Mouse (Mus musculus) CH12.LX (cell line): ENCODE results near the gene Lamb2.

ENCODE experiments used
- BHLHE40 ChIP-seq: IDR thresholded peaks from 2 replicates; pipeline ENCODE4 v1.6.1; 2011; ENCODE audit warnings: mild to moderate bottlenecking, low read depth, low read length, improper control_type of control experiment
- EP300 ChIP-seq: IDR thresholded peaks from 2 replicates; pipeline ENCODE4 v1.6.1; 2011; ENCODE audit warnings: low read length, improper control_type of control experiment
- GABPA ChIP-seq: IDR thresholded peaks from 2 replicates; pipeline ENCODE4 v1.6.1; 2012; ENCODE audit warnings: low read depth, low read length, improper control_type of control experiment, inconsistent platforms; ENCODE audit not compliant: insufficient replicate concordance
- MAZ ChIP-seq: IDR thresholded peaks from 2 replicates; pipeline ENCODE4 v1.6.1; 2012; ENCODE audit warnings: low read depth, mild to moderate bottlenecking, inconsistent platforms, low read length, improper control_type of control experiment, moderate library complexity
- NELFE ChIP-seq: IDR thresholded peaks from 2 replicates; pipeline ENCODE4 v1.6.1; 2011; ENCODE audit warnings: low read depth, low read length, improper control_type of control experiment
- PAX5 ChIP-seq: IDR thresholded peaks from 2 replicates; pipeline ENCODE4 v1.6.1; 2012; ENCODE audit warnings: low read length, inconsistent platforms, mixed read lengths
- SIN3A ChIP-seq: IDR thresholded peaks from 2 replicates; pipeline ENCODE4 v1.6.1; 2012; ENCODE audit warnings: low read length, improper control_type of control experiment, inconsistent platforms
- TBP ChIP-seq: conservative IDR thresholded peaks from 2 replicates; pipeline ENCODE4 v1.6.1; 2011; ENCODE audit warnings: low read depth, low read length, improper control_type of control experiment
- ZMIZ1 ChIP-seq: IDR thresholded peaks from 2 replicates; pipeline ENCODE4 v1.6.1; 2012; ENCODE audit warnings: low read depth, mild to moderate bottlenecking, inconsistent platforms, low read length, improper control_type of control experiment

DNA sequence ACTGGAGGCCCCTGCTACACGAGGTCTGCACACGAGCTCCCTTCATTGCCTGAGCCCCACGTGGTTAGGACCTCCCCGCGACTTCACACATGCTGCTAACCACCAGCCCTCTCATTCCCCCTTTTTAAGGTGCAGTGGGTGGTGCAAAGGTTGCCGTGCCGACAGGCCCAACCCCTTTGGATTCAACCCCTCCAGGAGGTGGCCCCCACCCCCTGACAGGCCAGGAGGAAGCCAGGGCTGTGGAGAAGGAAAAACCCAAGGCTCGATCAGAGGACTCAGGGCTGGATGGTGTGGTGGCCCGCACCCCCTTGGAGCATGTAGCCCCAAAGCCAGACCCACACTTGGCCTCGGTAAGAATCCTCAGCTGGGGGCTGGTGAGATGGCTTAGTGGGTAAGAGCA is 15.4 kb downstream of the Lamb2 start:
- TF ChIP-seq TBP (no peak), NELFE (no peak), ZMIZ1 (no peak), GABPA (no peak), PAX5 (no peak), EP300 (no peak), BHLHE40 (no peak), MAZ (no peak), SIN3A (no peak)
